Mouse (Mus musculus) hindbrain, embryonic 12.5 days (tissue): ENCODE data around the gene Gjb6. TPM values are rescaled to one million over a fixed set of nuclear protein-coding genes. Genes with fewer than 3 reads are reported as not detected.

Experiments
- polyA plus RNA-seq: library from polyadenylated mRNA; unstranded; fragments of >200 nt; fragmentation: Nextera tagmentation; extraction: Ambion mirVana; gene quantifications from 2 replicates; pipeline ENCODE4 v1.2.1, GENCODE M21; 2016

Gene Gjb6
- polyA plus RNA-seq, 1 experiment from 2014 or later = 13.7 TPM

Other genes with a start within 250 kb of the Gjb6 start
- gene Zmym2, start 247.0 kb downstream of the Gjb6 start, polyA plus RNA-seq = 89.1 and 89.5 TPM in 2 replicates
- 0.19 and 0.81 TPM in 2 replicates for gene Gja3, start 75.5 kb downstream of the Gjb6 start, polyA plus RNA-seq
- gene Gjb2, start 28.9 kb downstream of the Gjb6 start, polyA plus RNA-seq = 31.7 and 32.0 TPM in 2 replicates
- gene Gm4491, start 17.7 kb downstream of the Gjb6 start, polyA plus RNA-seq = not detected in 2 replicates